Mouse (Mus musculus) spleen, adult 18-20 months (tissue): Measurements from ENCODE around the gene Prrg2.

Source experiments
- DNase-seq, 2 experiments: peaks; one replicate each; pipeline ENCODE4 v3.0.0; 2022; ENCODE audit warnings: mixed read lengths in 2 of 2

Gene Prrg2

GRCm38 (mm10) chr7:45005321-45005992, 57.0 kb downstream of the Prrg2 start:
- DNase-seq, result peak in 1 of 2 experiments; percentile 4

- no peak for DNase-seq
Measured at GRCm38 (mm10) chr7:45004546-45004945, 57.9 kb downstream of the Prrg2 start.
